Mouse (Mus musculus): Measurements from ENCODE around the gene Tada1. TPM values are rescaled to one million over a fixed set of nuclear protein-coding genes. Genes with fewer than 3 reads are reported as not detected.

The Tada1 gene
- polyA plus RNA-seq, 1 experiment from 2014 or later, result 60.7 TPM

DNA sequence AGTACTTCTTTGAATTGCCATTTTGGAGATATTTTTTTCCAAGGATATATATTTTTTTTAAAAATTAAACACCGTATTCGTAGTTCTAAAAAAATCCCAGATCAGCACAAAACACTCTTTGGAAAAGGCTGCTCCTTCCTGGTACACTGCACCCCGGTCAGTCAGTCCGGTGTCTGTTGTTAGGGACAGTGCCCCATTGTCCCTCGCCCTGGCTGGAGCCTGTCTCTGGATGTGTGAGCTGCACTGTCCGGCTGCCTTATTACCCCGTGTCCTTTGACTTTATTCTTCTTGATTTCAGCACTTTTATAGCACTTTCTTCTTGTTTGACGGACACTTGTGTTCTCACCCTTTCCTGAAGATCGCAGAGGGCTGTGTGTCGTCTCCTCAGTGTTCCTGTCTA, 5.7 kb downstream of the Tada1 start:
- Histone ChIP-seq H3K27me3 (no peaks in the 10 kb centered on the region), H3K4me3 (replicated peaks) (no peak overlapping the region), H3K9ac (replicated peaks) (no peak overlapping the region), H3K4me2 (no peak overlapping the region), H3K36me3 (peaks cover 74% of the 10 kb centered on the region), H3K4me1 (replicated peaks) (peaks cover 19% of the 10 kb centered on the region), H3K9me3 (no peaks in the 10 kb centered on the region), H3K27ac (no peak overlapping the region)
- 93% methylated on average over 10 of the region's 10 CpGs for WGBS
- ATAC-seq (ENCODE audit: insufficient number of reproducible peaks, insufficient read depth, low FRiP score, low TSS enrichment, low read depth), result no peak

DNA sequence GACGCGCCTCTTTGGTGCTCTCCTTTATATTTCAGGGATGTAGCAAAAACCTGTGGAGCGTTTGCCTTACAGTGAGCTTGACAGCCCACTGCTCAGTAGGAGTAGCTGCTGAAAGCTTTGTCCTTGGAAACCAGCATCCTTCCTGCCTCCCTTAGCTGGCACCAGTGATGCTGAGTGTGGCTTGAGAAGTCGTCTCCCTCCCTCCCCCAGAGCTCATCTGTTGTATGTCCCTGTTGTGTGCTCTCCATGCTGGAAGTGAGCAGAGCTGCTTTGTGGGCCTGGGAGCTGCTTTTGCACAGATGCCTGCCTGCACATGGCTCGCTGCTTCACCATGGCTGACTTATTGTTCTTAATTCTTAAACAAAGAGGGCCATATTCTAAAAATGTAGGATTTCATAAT, 6.5 kb downstream of the Tada1 start:
- Histone ChIP-seq H3K27ac (no peak overlapping the region), H3K4me3 (replicated peaks) (no peak overlapping the region), H3K27me3 (no peaks in the 10 kb centered on the region), H3K4me1 (replicated peaks) (peaks cover 15% of the 10 kb centered on the region), H3K36me3 (peaks cover 82% of the 10 kb centered on the region), H3K9me3 (no peaks in the 10 kb centered on the region), H3K4me2 (no peak overlapping the region), H3K9ac (replicated peaks) (no peak overlapping the region)
- WGBS, result 93% methylated on average over 5 of the region's 5 CpGs
- ATAC-seq (ENCODE audit: insufficient number of reproducible peaks, insufficient read depth, low FRiP score, low TSS enrichment, low read depth), result no peak

DNA sequence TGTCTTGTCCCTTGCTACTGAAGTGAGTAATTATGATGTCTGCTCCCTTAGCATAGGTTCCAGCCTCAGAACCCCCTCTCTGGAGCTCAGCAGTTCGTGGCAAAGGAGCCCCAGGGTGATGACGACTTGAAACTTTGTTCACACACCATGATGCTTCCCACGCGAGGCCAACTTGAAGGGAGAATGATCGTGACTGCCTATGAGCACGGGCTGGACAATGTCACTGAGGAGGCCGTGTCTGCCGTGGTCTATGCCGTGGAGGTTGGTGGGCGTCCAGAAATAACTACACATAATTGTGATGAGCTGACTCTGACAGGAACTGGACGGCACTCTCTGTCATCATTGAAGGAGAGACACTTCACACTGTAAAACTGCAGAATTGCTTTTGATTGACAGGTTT, 9.6 kb downstream of the Tada1 start:
- no peaks in the 10 kb centered on the region for H3K27me3 ChIP-seq
- H3K4me1 ChIP-seq (replicated peaks), result no peaks in the 10 kb centered on the region
- H3K27ac ChIP-seq, result no peak overlapping the region
- H3K4me3 ChIP-seq (replicated peaks), result no peak overlapping the region
- no peak overlapping the region for H3K4me2 ChIP-seq
- H3K9ac ChIP-seq (replicated peaks), result no peak overlapping the region
- no peak for ATAC-seq (ENCODE audit: insufficient number of reproducible peaks, insufficient read depth, low FRiP score, low TSS enrichment, low read depth)
- no peaks in the 10 kb centered on the region for H3K9me3 ChIP-seq
- WGBS, result 95% methylated on average over 11 of the region's 11 CpGs
- peaks cover 98% of the 10 kb centered on the region for H3K36me3 ChIP-seq

DNA sequence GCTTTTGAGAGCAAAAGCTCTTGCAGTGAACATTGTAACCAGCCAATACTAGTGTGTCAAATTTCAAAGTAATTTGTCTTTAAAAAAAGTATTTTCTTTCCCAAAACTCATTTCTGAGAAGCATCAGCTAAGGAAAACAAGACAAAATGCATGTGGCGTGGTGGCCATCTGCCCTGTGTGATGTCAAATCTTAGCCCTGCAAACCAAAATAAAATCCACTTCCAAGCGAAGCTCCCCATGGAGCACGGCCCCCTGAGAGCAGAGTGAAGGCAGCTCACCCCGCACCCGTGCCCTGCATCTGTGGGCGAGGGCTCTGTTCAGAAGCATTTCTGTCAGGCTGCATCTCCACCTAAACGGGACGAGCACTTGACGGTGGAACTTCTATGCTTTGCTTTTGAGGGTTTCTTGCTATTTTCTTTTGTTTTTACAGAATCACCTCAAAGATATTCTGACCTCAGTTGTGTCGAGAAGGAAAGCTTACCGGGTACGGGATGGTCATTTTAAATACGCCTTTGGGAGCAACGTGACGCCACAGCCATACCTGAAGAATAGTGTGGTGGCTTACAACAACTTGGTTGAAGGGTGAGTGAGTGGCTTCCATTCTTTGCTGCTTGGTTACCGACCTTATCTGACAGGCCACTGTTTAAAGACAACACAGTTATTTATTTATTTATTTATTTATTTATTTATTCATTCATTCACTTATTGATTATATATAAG, 10.7 kb downstream of the Tada1 start:
- no peak for ATAC-seq (ENCODE audit: insufficient number of reproducible peaks, insufficient read depth, low FRiP score, low TSS enrichment, low read depth)
- peaks cover 98% of the 10 kb centered on the region for H3K36me3 ChIP-seq
- no peak overlapping the region for H3K9ac ChIP-seq (replicated peaks)
- H3K4me2 ChIP-seq, result no peak overlapping the region
- no peaks in the 10 kb centered on the region for H3K4me1 ChIP-seq (replicated peaks)
- H3K27ac ChIP-seq, result no peak overlapping the region
- WGBS, result 92% methylated on average over 16 of the region's 16 CpGs
- no peaks in the 10 kb centered on the region for H3K9me3 ChIP-seq
- no peak overlapping the region for H3K4me3 ChIP-seq (replicated peaks)
- H3K27me3 ChIP-seq, result no peaks in the 10 kb centered on the region

DNA sequence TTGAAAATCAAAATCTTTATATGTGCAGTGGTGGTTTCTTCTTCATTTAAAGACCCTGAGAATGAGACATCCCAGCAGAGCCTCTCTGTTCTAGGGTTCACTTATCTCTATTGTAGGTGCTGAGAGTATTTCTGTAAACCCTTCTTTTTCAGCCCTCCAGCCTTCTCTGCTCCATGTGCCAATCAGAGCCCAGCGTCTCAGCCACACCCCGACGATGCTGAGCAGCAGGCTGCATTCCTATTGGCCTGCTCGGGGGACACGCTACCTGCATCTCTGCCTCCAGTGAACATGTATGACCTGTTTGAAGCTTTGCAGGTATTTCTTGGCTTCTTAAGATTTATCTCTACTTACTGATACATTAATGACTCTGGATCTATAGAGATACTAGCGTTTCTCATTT, 12.8 kb downstream of the Tada1 start:
- H3K4me3 ChIP-seq (replicated peaks), result no peak overlapping the region
- H3K9me3 ChIP-seq, result no peaks in the 10 kb centered on the region
- H3K27me3 ChIP-seq, result no peaks in the 10 kb centered on the region
- H3K27ac ChIP-seq, result no peak overlapping the region
- no peak for ATAC-seq (ENCODE audit: insufficient number of reproducible peaks, insufficient read depth, low FRiP score, low TSS enrichment, low read depth)
- 93% methylated on average over 6 of the region's 6 CpGs for WGBS
- no peaks in the 10 kb centered on the region for H3K4me1 ChIP-seq (replicated peaks)
- H3K4me2 ChIP-seq, result no peak overlapping the region
- H3K36me3 ChIP-seq, result peaks cover 98% of the 10 kb centered on the region
- H3K9ac ChIP-seq (replicated peaks), result no peak overlapping the region

DNA sequence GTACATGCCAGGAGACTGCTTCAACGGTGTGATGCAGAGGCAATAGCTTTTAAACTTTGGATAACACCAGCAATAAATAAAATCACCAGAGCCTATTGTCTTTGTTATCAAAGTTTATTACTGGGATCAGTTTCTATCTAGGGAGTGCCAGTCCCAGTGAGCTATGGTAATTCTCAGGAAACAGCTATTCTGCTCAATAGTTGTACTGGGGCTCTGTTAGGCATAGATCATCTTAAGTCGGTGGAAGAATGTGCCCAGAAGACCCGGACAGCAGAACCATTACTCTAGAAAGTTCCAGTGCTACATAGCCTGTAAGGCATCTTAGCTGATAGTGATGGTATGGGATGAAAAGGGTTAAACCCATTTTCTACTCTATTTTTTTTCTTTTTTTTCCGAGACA, 15.9 kb downstream of the Tada1 start:
- Histone ChIP-seq H3K4me1 (replicated peaks) (no peaks in the 10 kb centered on the region), H3K27ac (no peak overlapping the region), H3K9ac (replicated peaks) (no peak overlapping the region), H3K4me2 (no peak overlapping the region), H3K36me3 (peaks cover 98% of the 10 kb centered on the region), H3K9me3 (no peaks in the 10 kb centered on the region), H3K27me3 (no peaks in the 10 kb centered on the region), H3K4me3 (replicated peaks) (no peak overlapping the region)
- ATAC-seq (ENCODE audit: insufficient number of reproducible peaks, insufficient read depth, low FRiP score, low TSS enrichment, low read depth), result no peak
- 63% methylated on average over 4 of the region's 4 CpGs for WGBS

DNA sequence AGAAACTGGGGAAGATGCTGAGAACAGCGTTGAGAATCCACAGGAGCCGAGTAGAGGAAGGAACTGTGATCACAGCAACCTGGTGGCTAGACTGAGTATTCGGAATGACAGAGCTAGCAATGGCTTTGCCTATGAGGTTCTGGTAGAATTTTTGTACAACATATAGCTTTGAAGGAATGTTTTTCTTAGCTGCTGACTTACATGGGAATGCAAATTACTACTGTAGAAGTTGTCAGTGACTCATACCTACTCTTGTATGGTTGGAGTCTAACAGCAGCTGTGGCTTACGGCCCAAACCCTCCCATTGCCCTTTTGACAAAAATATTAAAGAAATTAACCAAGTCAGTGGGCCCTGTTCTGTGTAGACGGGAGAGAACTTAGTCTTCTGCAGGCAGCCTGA, 16.8 kb downstream of the Tada1 start:
- H3K27me3 ChIP-seq, result no peaks in the 10 kb centered on the region
- H3K4me3 ChIP-seq (replicated peaks), result no peak overlapping the region
- no peaks in the 10 kb centered on the region for H3K9me3 ChIP-seq
- no peak overlapping the region for H3K9ac ChIP-seq (replicated peaks)
- H3K27ac ChIP-seq, result no peak overlapping the region
- peaks cover 98% of the 10 kb centered on the region for H3K36me3 ChIP-seq
- H3K4me2 ChIP-seq, result no peak overlapping the region
- no peaks in the 10 kb centered on the region for H3K4me1 ChIP-seq (replicated peaks)
- 85% methylated on average over 5 of the region's 5 CpGs for WGBS
- ATAC-seq (ENCODE audit: insufficient number of reproducible peaks, insufficient read depth, low FRiP score, low TSS enrichment, low read depth), result no peak

DNA sequence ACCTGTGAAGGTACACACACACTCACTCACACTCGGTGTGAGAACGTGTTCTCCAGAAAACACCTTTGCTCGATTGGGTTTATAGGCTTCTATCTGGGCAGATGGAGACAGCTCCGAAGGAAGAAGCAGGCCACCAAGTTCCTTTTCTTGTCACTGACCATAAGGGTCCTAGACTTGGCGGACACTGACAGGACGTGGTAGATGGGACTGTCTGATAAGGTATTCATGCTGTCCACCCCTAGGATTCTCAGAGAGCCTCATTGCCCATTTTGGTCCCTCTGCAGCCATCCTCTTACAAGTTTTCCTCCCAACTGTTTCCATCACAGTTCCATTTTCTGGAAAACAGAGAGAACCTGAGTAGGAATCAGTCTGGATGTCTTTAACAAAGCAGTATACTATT, 17.5 kb downstream of the Tada1 start:
- Histone ChIP-seq H3K9ac (replicated peaks) (no peak overlapping the region), H3K4me1 (replicated peaks) (no peaks in the 10 kb centered on the region), H3K4me3 (replicated peaks) (no peak overlapping the region), H3K9me3 (no peaks in the 10 kb centered on the region), H3K36me3 (peaks cover 98% of the 10 kb centered on the region), H3K27me3 (no peaks in the 10 kb centered on the region), H3K4me2 (no peak overlapping the region), H3K27ac (no peak overlapping the region)
- ATAC-seq (ENCODE audit: insufficient number of reproducible peaks, insufficient read depth, low FRiP score, low TSS enrichment, low read depth), result no peak
- WGBS, result 94% methylated on average over 6 of the region's 6 CpGs

DNA sequence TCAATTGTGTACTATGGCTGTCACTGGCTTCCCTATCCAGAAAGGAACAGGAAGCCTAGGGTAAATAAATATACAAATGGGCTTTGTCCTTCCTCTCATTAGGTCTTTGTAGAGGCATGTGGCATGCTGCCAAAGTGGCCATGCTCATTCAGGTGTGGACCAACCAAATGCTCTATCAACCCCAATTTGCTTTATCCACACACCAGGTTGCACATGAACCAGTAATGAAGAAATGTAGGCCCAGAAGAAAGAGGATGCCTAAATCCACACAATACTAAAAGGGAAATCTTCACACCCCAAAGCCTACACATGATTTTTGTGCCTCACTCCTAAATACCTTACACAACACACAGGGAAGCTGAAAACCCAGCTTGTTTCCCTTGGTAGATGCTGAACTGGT, 22.6 kb downstream of the Tada1 start:
- ATAC-seq (ENCODE audit: insufficient number of reproducible peaks, insufficient read depth, low FRiP score, low TSS enrichment, low read depth), result no peak
- H3K27me3 ChIP-seq, result no peaks in the 10 kb centered on the region
- peaks cover 17% of the 10 kb centered on the region for H3K4me1 ChIP-seq (replicated peaks)
- H3K4me2 ChIP-seq, result no peak overlapping the region
- H3K36me3 ChIP-seq, result peaks cover 95% of the 10 kb centered on the region
- no peak overlapping the region for H3K9ac ChIP-seq (replicated peaks)
- no peak overlapping the region for H3K4me3 ChIP-seq (replicated peaks)
- no peaks in the 10 kb centered on the region for H3K9me3 ChIP-seq
- no peak overlapping the region for H3K27ac ChIP-seq

DNA sequence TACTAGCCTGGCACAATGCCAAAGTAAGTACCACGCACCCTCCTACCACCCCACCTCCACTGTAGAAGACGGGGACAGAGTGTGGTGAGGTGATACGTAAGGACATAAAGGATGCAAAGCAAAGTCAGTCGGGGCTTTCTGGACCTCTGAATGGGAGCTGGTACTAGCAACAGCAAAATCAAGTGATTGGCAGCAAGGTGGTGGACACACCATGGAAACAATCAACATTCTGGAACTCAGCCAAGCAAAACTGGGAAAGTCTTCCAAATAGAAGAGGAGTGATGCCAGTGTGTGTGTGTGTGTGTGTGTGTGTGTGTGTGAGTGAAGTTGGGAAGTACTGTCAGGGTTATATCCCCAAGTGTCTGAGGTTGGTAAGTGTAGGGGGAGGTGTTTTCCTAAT, 23.1 kb downstream of the Tada1 start:
- H3K4me3 ChIP-seq (replicated peaks), result no peak overlapping the region
- ATAC-seq (ENCODE audit: insufficient number of reproducible peaks, insufficient read depth, low FRiP score, low TSS enrichment, low read depth), result no peak
- H3K36me3 ChIP-seq, result peaks cover 95% of the 10 kb centered on the region
- no peaks in the 10 kb centered on the region for H3K27me3 ChIP-seq
- no peak overlapping the region for H3K27ac ChIP-seq
- H3K4me2 ChIP-seq, result no peak overlapping the region
- 79% methylated on average over 4 of the region's 4 CpGs for WGBS
- H3K4me1 ChIP-seq (replicated peaks), result peaks cover 17% of the 10 kb centered on the region
- H3K9ac ChIP-seq (replicated peaks), result no peak overlapping the region
- H3K9me3 ChIP-seq, result no peaks in the 10 kb centered on the region

DNA sequence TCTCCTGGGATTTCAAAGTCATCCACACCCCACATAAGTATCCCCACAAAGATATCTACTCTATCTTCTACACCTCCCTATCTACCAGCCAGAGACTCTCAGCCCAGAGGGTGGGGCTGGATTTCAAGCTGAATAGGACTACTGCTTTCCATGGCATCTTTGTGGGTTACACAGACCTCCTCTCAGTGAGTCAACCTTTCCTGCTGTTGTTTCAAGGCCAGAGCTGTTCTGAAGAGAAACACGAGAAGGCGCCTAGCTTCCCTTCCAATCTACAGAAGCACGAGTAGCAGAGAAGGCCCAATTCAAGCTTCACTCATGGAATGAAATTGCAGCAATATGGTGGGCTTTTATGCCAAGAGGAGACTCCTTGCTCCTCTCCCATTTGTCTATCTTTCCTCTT, 24.9 kb downstream of the Tada1 start:
- Histone ChIP-seq H3K4me3 (replicated peaks) (no peak overlapping the region), H3K9me3 (no peaks in the 10 kb centered on the region), H3K9ac (replicated peaks) (no peak overlapping the region), H3K4me1 (replicated peaks) (peaks cover 27% of the 10 kb centered on the region), H3K27ac (no peak overlapping the region), H3K36me3 (peaks cover 89% of the 10 kb centered on the region), H3K27me3 (no peaks in the 10 kb centered on the region), H3K4me2 (no peak overlapping the region)
- no peak for ATAC-seq (ENCODE audit: insufficient number of reproducible peaks, insufficient read depth, low FRiP score, low TSS enrichment, low read depth)
- WGBS, result 89% methylated on average over 3 of the region's 3 CpGs

DNA sequence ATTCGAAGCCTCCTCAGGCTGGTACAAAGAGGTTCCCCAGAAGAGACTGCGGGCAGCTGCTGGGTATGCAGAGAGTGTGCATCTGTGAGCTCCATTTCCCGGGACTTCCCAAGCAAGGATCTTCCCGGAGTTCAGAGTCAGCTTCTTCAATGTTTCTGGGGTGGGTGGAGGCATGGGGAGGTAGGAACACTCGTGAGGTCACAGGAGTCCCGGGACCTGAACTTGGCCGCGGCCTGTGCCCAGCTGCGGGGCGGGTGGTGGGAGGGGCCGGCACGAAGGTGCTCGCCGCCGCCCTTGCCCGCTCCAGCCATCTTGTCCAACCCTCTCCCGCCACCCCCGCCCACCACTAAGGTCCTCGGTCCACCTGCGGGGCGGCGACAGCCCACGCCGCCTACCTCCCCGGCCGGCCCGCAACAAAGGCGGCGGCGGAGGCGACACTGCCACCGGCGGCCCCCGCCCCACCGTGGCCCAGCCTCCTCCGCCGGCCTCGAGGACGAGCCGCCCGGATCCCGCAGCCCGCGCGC, 30.3 kb downstream of the Tada1 start:
- WGBS, result 1% methylated on average over 37 of the region's 45 CpGs
- Histone ChIP-seq H3K4me3 (replicated peaks) (peak overlapping the region; percentile 78), H3K27me3 (no peaks in the 10 kb centered on the region), H3K9ac (replicated peaks) (peak overlapping the region; percentile 88), H3K27ac (peak overlapping the region; percentile 81), H3K4me1 (replicated peaks) (peaks cover 24% of the 10 kb centered on the region), H3K4me2 (peak overlapping the region; percentile 77), H3K9me3 (peaks cover 13% of the 10 kb centered on the region), H3K36me3 (peaks cover 37% of the 10 kb centered on the region)
- peak; percentile 58 for ATAC-seq (ENCODE audit: insufficient number of reproducible peaks, insufficient read depth, low FRiP score, low TSS enrichment, low read depth)

All from limb, embryonic 12.5 days (tissue).